Mouse (Mus musculus) Patski (cell line): ENCODE measurements at regions not wholly inside any gene's neighbourhood (a gene's known extent, or its start where the extent isn't known, plus 50 kb on each side); places are given as distances from the start of the nearest gene placed in this dataset.
A peak's percentile ranks its signal among the peaks of the same experiment; 100 is the strongest.

ENCODE experiments used
- ATAC-seq: fragments of 100-300 bp; one replicate; pipeline ENCODE4 v1.8.0; 2021
- CTCF ChIA-PET: fragments of 350-600 bp; sonication (Branson Sonifier 250); formaldehyde crosslinking; loops from one replicate; lab custom pipeline; 2022; ENCODE audit warnings: inconsistent platforms; lab: Charles Lee
- POLR2A ChIA-PET: fragments of 350-600 bp; sonication (Branson Sonifier 250); formaldehyde crosslinking; loops from one replicate; lab custom pipeline; 2022; ENCODE audit warnings: antibody characterized with exemption, inconsistent platforms; lab: Charles Lee
- DNase-seq: peaks from one replicate; pipeline ENCODE4 v3.0.0-alpha.2; 2011; ENCODE audit warnings: low read depth, low spot score
- H3K27me3 ChIP-seq: fragments of 371-371 bp; one replicate; pipeline ENCODE4 v1.5.1; 2021
- CTCF ChIP-seq: fragments of 100-300 bp; IDR thresholded peaks from one replicate; pipeline ENCODE4 v1.5.1; 2021
- in situ Hi-C: fragments of 300-500 bp; cut with MboI; formaldehyde crosslinking; loops from 3 replicates; pipeline ENCODE4 v1.11.1; 2018; ENCODE audit warnings: low pct_unique_long_range_greater_than_20kb, mixed read lengths

DNA sequence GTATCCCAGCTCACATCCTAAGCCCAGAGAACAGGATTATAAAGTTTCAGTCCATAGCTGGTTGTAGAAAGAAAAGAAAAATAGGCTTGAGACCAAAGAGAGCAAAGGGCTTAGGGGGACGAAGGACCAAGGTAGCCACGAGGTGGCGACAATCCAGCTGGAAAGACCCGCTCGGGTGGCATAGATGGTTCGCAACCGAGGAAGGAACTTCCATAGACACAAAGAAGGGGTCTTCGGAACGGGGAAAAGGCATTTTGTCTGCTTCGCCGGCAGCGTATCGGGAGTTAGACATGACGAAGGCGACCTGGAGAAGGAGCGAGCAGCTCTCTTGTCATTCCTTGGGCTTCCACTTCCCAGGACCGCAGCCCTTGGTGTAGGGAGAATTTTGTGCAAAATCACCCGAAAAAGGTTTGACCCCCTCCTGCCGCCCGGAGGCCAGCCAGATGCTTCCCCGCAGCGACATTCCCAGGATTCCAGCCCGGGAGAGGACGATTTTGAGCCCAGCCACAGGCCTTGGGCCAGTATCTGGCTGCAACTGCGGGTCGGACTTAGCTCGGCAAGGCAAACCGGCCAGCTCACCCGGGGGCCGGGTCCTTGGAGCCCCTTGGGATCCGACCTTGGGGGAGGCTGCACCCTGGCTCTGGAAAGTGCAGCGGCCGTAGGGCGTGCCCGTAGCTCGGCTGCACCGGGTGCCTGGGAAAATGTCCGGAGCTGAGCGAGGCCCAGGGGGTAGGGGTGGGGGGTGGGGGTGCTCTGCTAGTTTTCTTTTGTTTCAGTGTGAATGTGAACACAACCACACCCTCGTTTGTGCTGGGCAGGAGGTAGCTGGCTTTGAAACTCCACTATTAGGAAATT lies 184.5 kb upstream of the Foxn2 start:
- in situ Hi-C loops = loop anchor here (5.0 to 10.0 kb wide), 3 partner anchors 181 to 389 kb away; no protein-coding TSS in a partner anchor
- POLR2A ChIA-PET = interaction anchor here (0.5 to 0.9 kb wide), 3 partner anchors 186 to 299 kb away, joined by 3 to 7 read pairs (median 5); no protein-coding TSS in a partner anchor
- H3K27me3 ChIP-seq = no peaks in the 10 kb centered on the region
- DNase-seq (peak; percentile 28), ATAC-seq (peak; percentile 73)
- CTCF ChIA-PET = interaction anchor here (0.7 to 3.7 kb wide), 24 partner anchors 10 to 385 kb away, joined by 3 to 31 read pairs (median 4); partner anchors contain the start of gene Msh6
- peak; percentile 93 for TF ChIP-seq CTCF

DNA sequence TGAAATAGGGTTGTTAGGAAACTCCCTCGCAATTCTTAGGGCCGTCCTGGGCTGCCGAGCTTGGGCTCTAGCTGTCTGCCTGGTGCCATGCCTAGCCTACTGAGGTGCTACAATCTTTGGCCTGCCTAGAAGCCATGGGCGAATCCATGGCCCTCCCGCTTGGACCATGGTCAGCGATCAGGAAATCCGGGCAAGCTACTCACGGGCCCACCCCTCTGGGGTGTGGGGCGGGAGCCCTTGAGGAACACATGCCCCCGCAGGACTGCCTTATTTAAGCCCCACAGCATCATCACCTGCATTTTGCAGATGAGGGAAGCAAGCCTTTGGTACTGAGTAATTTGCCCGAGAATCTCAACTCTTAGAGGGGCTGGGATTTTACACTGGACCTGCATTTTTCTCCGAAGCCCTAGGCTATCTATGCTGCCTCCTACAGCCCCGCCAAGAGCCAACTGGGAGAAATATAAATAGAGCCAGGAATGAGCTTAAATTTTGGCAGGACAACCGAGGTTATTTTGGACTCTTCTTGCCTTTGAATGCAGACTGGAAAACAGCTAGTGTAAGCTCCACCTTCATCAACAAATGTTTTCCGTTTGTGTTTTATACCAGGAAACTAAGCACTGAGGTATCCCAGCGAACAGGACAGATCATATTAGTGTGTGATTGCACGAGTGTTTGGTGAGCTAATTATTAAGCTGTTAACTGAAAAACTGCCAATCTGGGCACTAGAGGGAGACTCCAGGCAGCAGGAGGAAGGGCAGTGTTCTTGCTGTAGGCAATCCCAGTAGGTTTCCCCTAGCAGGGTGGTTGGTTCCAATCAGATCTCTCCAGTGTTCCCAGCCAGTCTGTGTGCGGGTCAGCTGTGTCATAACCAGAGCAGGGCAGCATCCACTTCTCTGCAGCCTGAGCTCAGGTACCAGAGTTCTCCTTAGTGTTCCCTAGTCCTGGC lies 183.6 kb upstream of the Foxn2 start:
- DNase-seq (peak; percentile 56), ATAC-seq (peak; percentile 78)
- peak; percentile 80 for TF ChIP-seq CTCF
- POLR2A ChIA-PET = interaction anchor here (0.8 kb wide), 2 partner anchors 48 to 185 kb away, joined by 3 to 5 read pairs; no protein-coding TSS in a partner anchor
- CTCF ChIA-PET = interaction anchor here (0.8 to 3.7 kb wide), 23 partner anchors 9 to 301 kb away, joined by 3 to 31 read pairs (median 3); partner anchors contain the start of gene Msh6
- in situ Hi-C loops = loop anchor here (5.0 to 10.0 kb wide), 3 partner anchors 182 to 388 kb away; no protein-coding TSS in a partner anchor
- no peaks in the 10 kb centered on the region for H3K27me3 ChIP-seq

DNA sequence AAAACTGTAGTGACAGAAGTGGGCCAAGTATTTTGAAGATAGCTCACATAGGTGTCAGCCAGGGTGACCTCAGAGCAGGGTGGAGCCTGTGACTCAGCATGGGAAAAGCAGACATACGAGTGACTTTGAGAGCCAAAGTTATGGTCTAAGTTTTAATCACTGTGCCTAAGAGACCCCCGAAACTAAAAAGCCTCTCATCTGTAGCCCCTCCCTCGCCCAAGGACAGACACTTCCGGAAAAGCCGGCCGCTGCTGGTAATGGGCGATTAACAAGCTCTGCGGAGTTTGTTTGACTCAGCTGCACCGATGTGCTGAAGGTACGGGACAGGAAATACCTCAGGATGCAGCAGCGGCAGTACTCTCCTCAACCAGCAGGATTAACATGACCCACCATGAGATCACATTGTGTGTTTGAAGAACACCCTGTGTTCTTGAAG lies 182.1 kb upstream of the Foxn2 start:
- in situ Hi-C loops = loop anchor here (5.0 to 10.0 kb wide), 3 partner anchors 184 to 386 kb away; no protein-coding TSS in a partner anchor
- H3K27me3 ChIP-seq = no peaks in the 10 kb centered on the region
- ChIA-PET CTCF (interaction anchor here (1.9 kb wide), 1 partner anchor 13 kb away, joined by 6 read pairs; no protein-coding TSS in a partner anchor), POLR2A (interaction anchor here (0.6 kb wide), 1 partner anchor 298 kb away, joined by 3 read pairs; no protein-coding TSS in a partner anchor)
- DNase-seq (no peak), ATAC-seq (no peak)
- TF ChIP-seq CTCF = no peak

DNA sequence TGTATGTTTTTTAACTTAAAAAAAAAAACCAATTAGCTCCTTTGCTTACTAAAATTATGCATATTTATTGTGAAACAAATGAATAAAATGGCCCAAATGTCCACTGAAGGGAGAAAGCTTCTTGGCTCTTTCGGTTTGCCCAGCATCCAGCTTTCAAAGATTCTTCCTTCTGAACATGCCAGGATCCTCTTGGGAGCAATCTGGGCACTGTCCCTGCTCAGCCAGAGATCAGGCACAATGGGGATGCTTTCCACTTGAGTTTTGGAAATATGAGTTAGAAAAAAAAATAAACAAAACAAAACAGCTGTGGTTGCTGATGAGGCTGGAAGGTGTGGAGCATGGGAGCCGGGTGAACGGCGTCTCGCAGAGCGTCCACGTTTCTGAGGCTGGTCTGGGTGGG lies 180.3 kb upstream of the Foxn2 start:
- in situ Hi-C loops = no loop called here
- DNase-seq (no peak), ATAC-seq (no peak)
- H3K27me3 ChIP-seq = no peaks in the 10 kb centered on the region
- CTCF ChIA-PET = no interaction called here
- POLR2A ChIA-PET = no interaction called here
- no peak for TF ChIP-seq CTCF

DNA sequence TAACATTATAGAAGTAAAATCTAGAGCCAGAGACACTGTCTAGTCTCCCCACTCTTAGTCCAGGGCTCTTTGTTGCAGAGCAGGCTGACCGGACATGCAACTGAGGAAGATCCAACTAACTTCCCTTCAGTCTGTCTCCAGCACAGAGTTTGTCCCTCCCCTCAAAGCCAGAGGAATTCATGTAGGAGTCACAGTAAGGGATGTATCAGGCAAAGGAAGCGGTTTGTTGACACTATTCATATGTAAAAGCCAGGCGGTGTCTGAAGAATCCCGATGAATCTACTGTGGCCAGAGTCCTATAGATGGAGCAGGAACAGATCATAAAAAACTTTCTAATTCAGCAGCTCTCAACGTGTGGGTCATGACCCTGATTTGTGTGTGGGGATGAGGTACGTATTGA lies 179.7 kb upstream of the Foxn2 start:
- DNase-seq (no peak), ATAC-seq (no peak)
- in situ Hi-C loops = no loop called here
- POLR2A ChIA-PET = no interaction called here
- no peak for TF ChIP-seq CTCF
- H3K27me3 ChIP-seq = no peaks in the 10 kb centered on the region
- CTCF ChIA-PET = no interaction called here

DNA sequence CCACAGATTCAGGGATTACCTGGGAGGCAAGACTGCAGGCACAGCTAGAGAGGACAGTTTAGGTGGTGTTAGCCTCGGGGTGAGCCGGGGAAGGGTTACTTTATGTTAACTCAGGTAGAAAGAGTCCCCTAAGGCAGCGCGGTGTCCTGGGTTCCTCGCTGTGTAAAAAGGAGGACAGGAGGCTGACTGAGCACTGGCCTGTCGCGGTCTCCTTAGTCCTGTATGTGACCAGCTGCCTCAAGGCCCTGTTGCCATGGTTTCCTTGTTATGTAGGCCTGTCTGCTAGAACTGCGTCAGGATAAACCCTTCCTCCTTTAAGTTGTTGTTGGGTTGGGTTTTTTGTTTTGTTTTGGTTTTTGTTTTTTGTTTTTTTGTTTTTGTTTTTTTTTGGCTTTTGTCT lies 179.0 kb upstream of the Foxn2 start:
- no peaks in the 10 kb centered on the region for H3K27me3 ChIP-seq
- TF ChIP-seq CTCF = no peak
- in situ Hi-C loops = no loop called here
- DNase-seq (no peak), ATAC-seq (no peak)
- CTCF ChIA-PET = no interaction called here
- POLR2A ChIA-PET = no interaction called here

DNA sequence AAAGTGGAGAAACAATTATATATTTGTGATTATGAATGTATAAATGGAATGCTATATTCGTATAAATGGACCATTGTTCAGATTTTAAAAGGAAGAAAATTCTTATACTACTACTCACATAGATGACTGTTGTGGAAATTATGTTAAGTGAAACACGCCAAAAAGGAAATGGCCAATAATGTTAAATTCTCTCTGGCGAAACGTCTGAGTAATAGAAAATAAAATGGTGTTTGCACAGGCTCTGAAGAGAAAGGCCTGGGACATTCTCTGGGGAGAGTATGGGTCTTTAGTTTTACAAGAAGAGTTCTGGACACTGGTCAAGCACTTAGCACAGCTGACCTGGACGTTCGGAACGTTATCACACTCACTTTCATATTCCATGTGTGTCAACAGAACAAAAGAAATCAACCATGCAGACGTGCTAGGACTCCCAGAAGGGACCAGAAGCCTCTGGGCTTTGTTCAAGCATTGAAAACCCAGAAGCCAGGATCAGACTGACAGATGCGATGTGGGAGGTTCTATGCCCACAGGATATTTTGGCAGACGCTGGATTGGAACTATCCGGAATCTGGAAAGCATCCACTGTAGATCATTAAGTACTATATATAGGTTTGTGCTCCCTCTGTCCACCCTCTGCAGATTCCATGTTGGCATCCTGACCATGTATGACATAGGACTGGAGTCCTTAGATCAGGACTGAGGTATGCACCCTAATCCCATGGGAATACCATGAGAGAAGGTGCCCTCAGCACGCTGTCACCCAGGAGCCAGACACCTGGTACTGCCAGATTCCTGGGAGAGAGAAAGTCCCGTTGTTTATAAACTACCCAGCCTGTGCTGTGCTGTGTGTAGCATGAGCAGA lies 178.0 kb upstream of the Foxn2 start:
- in situ Hi-C loops = no loop called here
- ATAC-seq (no peak), DNase-seq (no peak)
- TF ChIP-seq CTCF = no peak
- ChIA-PET CTCF (no interaction called here), POLR2A (no interaction called here)
- no peaks in the 10 kb centered on the region for H3K27me3 ChIP-seq

DNA sequence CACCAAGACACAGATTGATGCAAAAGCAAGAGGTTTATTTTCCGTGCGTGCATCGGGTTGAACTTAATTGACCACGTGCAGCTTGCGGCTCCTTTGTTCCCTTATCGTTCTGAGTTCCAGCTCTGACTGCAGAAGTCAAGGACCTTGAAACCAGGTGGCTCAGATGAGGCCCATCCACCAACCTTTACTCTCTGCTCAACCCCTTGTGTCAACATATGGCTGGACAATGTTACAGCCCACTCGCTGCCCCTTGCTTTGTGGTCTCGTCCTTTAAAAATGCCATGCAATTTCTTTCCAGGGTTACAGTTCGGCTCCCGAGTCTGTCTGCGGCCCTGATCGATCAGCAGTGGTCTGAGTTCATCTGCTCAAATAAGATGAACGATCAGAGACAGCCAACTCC lies 175.2 kb upstream of the Foxn2 start:
- no peak for TF ChIP-seq CTCF
- DNase-seq (no peak), ATAC-seq (no peak)
- ChIA-PET POLR2A (no interaction called here), CTCF (interaction anchor here (0.8 kb wide), 1 partner anchor 11 kb away, joined by 3 read pairs; no protein-coding TSS in a partner anchor)
- H3K27me3 ChIP-seq = no peaks in the 10 kb centered on the region
- in situ Hi-C loops = no loop called here

DNA sequence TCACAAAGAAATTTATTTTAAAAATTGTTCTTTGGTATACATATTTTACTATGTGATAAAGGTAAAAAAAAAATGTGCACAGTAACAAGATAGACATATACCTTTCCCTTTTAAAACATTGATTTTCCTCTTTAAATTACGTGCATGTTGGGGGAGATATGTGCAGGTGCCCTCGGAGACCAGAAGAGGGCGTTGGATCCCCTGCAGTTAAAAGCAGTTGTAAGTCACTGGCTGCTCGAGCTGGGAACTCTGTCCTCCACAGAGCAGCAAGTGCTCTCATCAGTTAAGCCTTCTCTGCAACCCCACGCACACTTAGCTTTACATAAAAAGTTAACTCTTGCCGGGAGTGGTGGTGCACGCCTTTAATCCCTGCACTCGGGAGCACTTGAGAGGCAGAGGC lies 172.3 kb upstream of the Foxn2 start:
- H3K27me3 ChIP-seq = no peaks in the 10 kb centered on the region
- POLR2A ChIA-PET = interaction anchor here (1.2 kb wide), 1 partner anchor 49 kb away, joined by 3 read pairs; no protein-coding TSS in a partner anchor
- DNase-seq = no peak
- in situ Hi-C loops = no loop called here
- ATAC-seq = no peak
- TF ChIP-seq CTCF = no peak
- CTCF ChIA-PET = interaction anchor here (2.2 kb wide), 1 partner anchor 11 kb away, joined by 7 read pairs; no protein-coding TSS in a partner anchor
